Mouse (Mus musculus) spleen, adult 2 months (tissue): ENCODE measurements around the gene Fzd9. TPM values are rescaled to one million over a fixed set of nuclear protein-coding genes. Genes with fewer than 3 reads are reported as not detected.
"Not testable (repeated sequence)": the region's sequence is repeated elsewhere in the genome, so short reads cannot be mapped to it uniquely, and the experiment has no call there.

Experiments
- DNase-seq, 2 experiments: peaks; one replicate each; pipeline versions ENCODE4 v3.0.0 to v3.0.0-alpha.2; 2012 to 2021; ENCODE audit warnings: low spot score in 2 of 2, low read depth in 1 of 2
- H3K27ac ChIP-seq: fragments of 200-500 bp; 2 replicates; pipeline ENCODE4 v1.5.1; 2012; ENCODE audit warnings: low read length, inconsistent platforms; ENCODE audit not compliant: insufficient read depth
- H3K27me3 ChIP-seq: fragments of 200-500 bp; 2 replicates; pipeline ENCODE4 v1.6.1; 2012; ENCODE audit warnings: mild to moderate bottlenecking, moderate library complexity, low read length, inconsistent platforms; ENCODE audit not compliant: control insufficient read depth, insufficient read depth
- H3K36me3 ChIP-seq: fragments of 200-500 bp; 2 replicates; pipeline ENCODE4 v1.6.1; 2012; ENCODE audit warnings: mild to moderate bottlenecking, low read length, inconsistent platforms; ENCODE audit not compliant: control insufficient read depth, insufficient read depth
- H3K4me1 ChIP-seq: fragments of 200-500 bp; 2 replicates; pipeline ENCODE4 v1.6.1; 2011; ENCODE audit warnings: inconsistent platforms; ENCODE audit not compliant: control insufficient read depth, insufficient read depth, insufficient read length
- H3K4me3 ChIP-seq: fragments of 200-500 bp; 2 replicates; pipeline ENCODE4 v1.5.1; 2011; ENCODE audit warnings: mild to moderate bottlenecking, inconsistent platforms; ENCODE audit not compliant: insufficient read depth, insufficient read length; ENCODE audit errors: extremely low read depth
- CTCF ChIP-seq: fragments of 200-500 bp; IDR thresholded peaks from 2 replicates; pipeline ENCODE4 v1.5.1; 2011; ENCODE audit warnings: mild to moderate bottlenecking, inconsistent platforms; ENCODE audit not compliant: insufficient read depth, insufficient read length, insufficient replicate concordance; ENCODE audit errors: extremely low read depth
- POLR2A ChIP-seq: fragments of 200-500 bp; IDR thresholded peaks from 2 replicates; pipeline ENCODE4 v1.6.1; 2011; ENCODE audit warnings: low read depth, low read length, inconsistent platforms
- WGBS: fragments of 180-500 bp; shearing (Covaris S2); methylation state at CpG from one replicate; pipeline ENCODE4 v1.1.7; 2018; 5-methylcytosine and 5-hydroxymethylcytosine counted together
- polyA plus RNA-seq: library from polyadenylated mRNA; depleted of rRNA; stranded (reverse); fragments of >200 nt; gene quantifications from 2 replicates; pipeline ENCODE4 v1.2.3, GENCODE M21; 2012

The Fzd9 gene
- polyA plus RNA-seq, 1 experiment: 0.55 TPM

DNA sequence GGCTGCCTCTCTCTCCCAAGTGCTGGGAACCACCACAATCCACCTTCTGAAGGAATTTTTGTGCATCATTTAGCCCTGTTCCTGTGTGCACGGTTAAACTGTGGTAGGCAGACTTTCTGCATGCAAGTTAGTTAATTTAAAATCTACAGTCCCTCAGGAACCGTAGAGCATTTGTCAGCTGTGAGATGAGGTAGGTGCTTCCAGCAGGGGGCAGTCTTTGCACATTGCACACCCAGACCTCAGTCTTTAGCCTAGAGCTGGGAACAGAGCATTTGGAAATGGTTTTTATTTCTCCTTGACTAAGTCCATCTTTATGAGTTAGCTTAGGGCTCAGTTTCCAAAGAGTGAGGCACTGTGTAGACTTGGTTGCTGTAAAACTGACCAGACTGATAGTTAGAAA lies 14.5 kb downstream of the Fzd9 start:
- Histone ChIP-seq H3K36me3 (peaks cover 60% of the 10 kb centered on the region), H3K4me3 (no peak overlapping the region), H3K27ac (no peak overlapping the region), H3K27me3 (no peaks in the 10 kb centered on the region), H3K4me1 (no peaks in the 10 kb centered on the region)
- peak; percentile 57; the same call in 1 of the 2 replicates for TF ChIP-seq CTCF
- no peak for TF ChIP-seq POLR2A
- peak in 1 of 2 experiments; percentile 34 for DNase-seq
- WGBS: 31% methylated on average over 2 of the region's 2 CpGs

GRCm38 (mm10) chr5:135233166-135233920 lies 17.7 kb downstream of the Fzd9 start:
- Histone ChIP-seq H3K27ac (no peak overlapping the region), H3K36me3 (peaks cover 58% of the 10 kb centered on the region), H3K27me3 (no peaks in the 10 kb centered on the region), H3K4me3 (no peak overlapping the region), H3K4me1 (no peaks in the 10 kb centered on the region)
- no peak for DNase-seq
- WGBS: 91% methylated on average over 8 of the region's 8 CpGs
- TF ChIP-seq POLR2A (no peak), CTCF (no peak)

DNA sequence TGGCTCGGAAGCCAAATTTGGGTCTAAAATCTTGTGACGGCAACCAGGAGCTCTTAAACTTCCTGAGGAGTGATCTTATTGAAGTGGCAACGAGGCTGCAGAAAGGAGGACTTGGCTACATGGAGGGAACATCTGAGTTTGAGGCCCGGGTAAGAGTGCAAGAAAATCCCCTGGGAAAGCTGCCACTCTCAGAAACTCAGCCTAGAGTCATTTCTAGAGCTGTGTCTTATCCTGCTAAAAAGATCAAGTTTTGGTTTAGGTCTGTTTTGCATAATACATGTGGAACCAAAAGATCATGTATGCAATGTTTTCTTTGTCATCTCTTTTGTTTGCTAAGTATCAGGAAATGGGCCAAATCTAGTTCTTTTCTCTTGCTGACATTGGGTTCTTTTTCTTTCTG lies 20.8 kb downstream of the Fzd9 start:
- no peak for DNase-seq
- H3K36me3 ChIP-seq: peaks cover 60% of the 10 kb centered on the region
- WGBS: 86% methylated on average over 4 of the region's 4 CpGs

GRCm38 (mm10) chr5:135225879-135226278 lies 25.2 kb downstream of the Fzd9 start:
- H3K27ac ChIP-seq, H3K4me1 ChIP-seq, H3K4me3 ChIP-seq, H3K27me3 ChIP-seq, DNase-seq: not testable (repeated sequence)
- peaks cover 56% of the 10 kb centered on the region for H3K36me3 ChIP-seq
- 97% methylated on average over 4 of the region's 4 CpGs for WGBS

More for the DNA sequence above, 20.8 kb downstream of the Fzd9 start:
- TF ChIP-seq POLR2A: no peak
- TF ChIP-seq CTCF: no peak
- Histone ChIP-seq H3K27me3 (no peaks in the 10 kb centered on the region), H3K4me1 (no peaks in the 10 kb centered on the region), H3K27ac (no peak overlapping the region), H3K4me3 (no peak overlapping the region)

DNA sequence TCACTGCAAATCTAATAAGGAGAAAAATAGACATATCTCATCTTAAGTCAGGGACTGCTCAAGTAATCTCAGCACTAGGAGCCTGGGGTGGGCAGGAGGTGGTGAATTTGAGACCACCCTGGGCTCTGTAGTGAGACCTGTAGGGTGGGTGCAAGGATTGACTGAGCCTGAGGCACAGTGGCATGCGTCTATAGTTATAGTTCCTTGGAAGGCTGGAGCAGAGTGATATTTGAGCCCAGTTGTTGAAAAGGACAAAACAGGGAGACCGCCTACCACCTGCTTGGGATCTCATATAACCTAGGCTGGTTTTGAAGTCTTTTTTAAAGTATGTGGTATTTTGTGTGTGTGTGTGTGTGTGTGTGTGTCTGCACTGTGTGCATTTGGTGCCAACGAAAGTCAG lies 26.9 kb downstream of the Fzd9 start:
- H3K4me1 ChIP-seq: no peaks in the 10 kb centered on the region
- WGBS: 97% methylated on average over 3 of the region's 3 CpGs
- H3K36me3 ChIP-seq: peaks cover 52% of the 10 kb centered on the region
- H3K4me3 ChIP-seq: no peak overlapping the region
- DNase-seq: no peak
- no peaks in the 10 kb centered on the region for H3K27me3 ChIP-seq
- no peak overlapping the region for H3K27ac ChIP-seq
- TF ChIP-seq CTCF (no peak), POLR2A (no peak)

DNA sequence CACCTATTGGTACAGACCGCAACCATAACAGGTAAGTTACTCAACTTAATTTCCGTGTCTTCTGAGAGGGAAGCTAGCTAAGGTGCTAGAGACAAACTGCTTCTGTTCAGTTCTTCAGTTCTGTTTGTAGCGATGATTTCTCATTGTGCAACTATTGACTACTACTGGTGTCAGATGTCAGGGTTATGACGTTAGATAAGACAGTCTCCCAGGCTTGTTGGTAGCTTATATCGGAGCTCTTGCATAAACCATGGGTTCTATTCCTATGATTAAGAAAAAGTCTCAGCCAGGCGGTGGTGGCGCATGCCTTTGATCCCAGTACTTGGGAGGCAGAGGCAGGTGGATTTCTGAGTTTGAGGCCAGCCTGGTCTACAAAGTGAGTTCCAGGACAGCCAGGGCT lies 29.0 kb downstream of the Fzd9 start:
- Histone ChIP-seq H3K27me3 (no peaks in the 10 kb centered on the region), H3K36me3 (peaks cover 52% of the 10 kb centered on the region), H3K27ac (no peak overlapping the region), H3K4me1 (no peaks in the 10 kb centered on the region), H3K4me3 (no peak overlapping the region)
- no peak for DNase-seq
- TF ChIP-seq CTCF (no peak), POLR2A (no peak)
- WGBS: 98% methylated on average over 7 of the region's 7 CpGs

- Histone ChIP-seq H3K27me3 (no peaks in the 10 kb centered on the region), H3K4me1 (no peaks in the 10 kb centered on the region), H3K27ac (no peak overlapping the region), H3K36me3 (peaks cover 54% of the 10 kb centered on the region), H3K4me3 (no peak overlapping the region)
- TF ChIP-seq POLR2A: no peak
- no peak for DNase-seq
Measured at GRCm38 (mm10) chr5:135220941-135221340, 30.1 kb downstream of the Fzd9 start.
